Mouse (Mus musculus) ES-Bruce4 (cell line): ENCODE results near the gene Snap25. TPM values are rescaled to one million over a fixed set of nuclear protein-coding genes. Genes with fewer than 3 reads are reported as not detected.

Experiments used
- H3K27ac ChIP-seq: 2 replicates; pipeline ENCODE4 v1.5.1; 2012; ENCODE audit warnings: low read length, inconsistent platforms; ENCODE audit not compliant: insufficient read depth
- H3K27me3 ChIP-seq: 2 replicates; pipeline ENCODE4 v1.6.1; 2012; ENCODE audit warnings: mild to moderate bottlenecking, low read length, inconsistent platforms; ENCODE audit not compliant: control insufficient read depth, poor library complexity, insufficient read depth, severe bottlenecking
- H3K36me3 ChIP-seq: 2 replicates; pipeline ENCODE4 v1.6.1; 2012; ENCODE audit warnings: inconsistent platforms, mild to moderate bottlenecking, low read length, moderate library complexity; ENCODE audit not compliant: control insufficient read depth, poor library complexity, insufficient read depth, severe bottlenecking
- H3K4me1 ChIP-seq: one replicate; pipeline ENCODE4 v1.8.1; 2011; ENCODE audit warnings: low read length; ENCODE audit not compliant: control insufficient read depth, insufficient read depth
- H3K4me3 ChIP-seq: 2 replicates; pipeline ENCODE4 v1.5.1; 2011; ENCODE audit warnings: low read depth, mild to moderate bottlenecking, low read length
- H3K9ac ChIP-seq: 2 replicates; pipeline ENCODE4 v1.6.1; 2012; ENCODE audit warnings: low read depth, mild to moderate bottlenecking, inconsistent platforms; ENCODE audit not compliant: poor library complexity, severe bottlenecking
- H3K9me3 ChIP-seq: replicated peaks from 2 replicates; pipeline ENCODE4 v1.6.1; 2012; ENCODE audit warnings: mild to moderate bottlenecking, low read length, inconsistent platforms; ENCODE audit not compliant: control insufficient read depth, poor library complexity, insufficient read depth, severe bottlenecking
- CTCF ChIP-seq: IDR thresholded peaks from one replicate; pipeline ENCODE4 v1.8.1; 2011; ENCODE audit warnings: low read depth, low read length
- EP300 ChIP-seq: IDR thresholded peaks from 2 replicates; pipeline ENCODE4 v1.6.1; 2011; ENCODE audit warnings: low read depth, low read length; ENCODE audit not compliant: insufficient read depth
- POLR2A ChIP-seq: IDR thresholded peaks from one replicate; pipeline ENCODE4 v1.8.1; 2011; ENCODE audit warnings: low read length; ENCODE audit not compliant: insufficient read depth
- polyA plus RNA-seq: library from polyadenylated mRNA; stranded (reverse); fragments of >200 nt; gene quantifications from 2 replicates; pipeline ENCODE4 v1.2.4, GENCODE M21; 2011; ENCODE audit warnings: low read depth; ENCODE audit not compliant: missing spikeins, insufficient read depth, insufficient read length

The Snap25 gene
- polyA plus RNA-seq, 1 experiment: 1.0 TPM

GRCm38 (mm10) chr2:136686195-136686594, 27.1 kb upstream of the Snap25 start:
- Histone ChIP-seq H3K9ac (no peak overlapping the region), H3K36me3 (no peaks in the 10 kb centered on the region), H3K9me3 (peaks cover 4% of the 10 kb centered on the region; the same call in 1 of the 2 replicates), H3K4me3 (no peak overlapping the region), H3K27ac (no peak overlapping the region), H3K4me1 (no peaks in the 10 kb centered on the region), H3K27me3 (no peaks in the 10 kb centered on the region)
- no peak for TF ChIP-seq POLR2A
- TF ChIP-seq EP300: no peak
- no peak for TF ChIP-seq CTCF

GRCm38 (mm10) chr2:136687316-136687715, 25.9 kb upstream of the Snap25 start:
- no peak for TF ChIP-seq EP300
- Histone ChIP-seq H3K36me3 (no peaks in the 10 kb centered on the region), H3K27me3 (no peaks in the 10 kb centered on the region), H3K4me3 (no peak overlapping the region), H3K27ac (no peak overlapping the region), H3K9ac (no peak overlapping the region), H3K9me3 (peaks cover 4% of the 10 kb centered on the region; the same call in 1 of the 2 replicates), H3K4me1 (no peaks in the 10 kb centered on the region)

- Histone ChIP-seq H3K36me3 (no peaks in the 10 kb centered on the region), H3K27me3 (no peaks in the 10 kb centered on the region), H3K9me3 (no peaks in the 10 kb centered on the region), H3K27ac (no peak overlapping the region), H3K4me3 (no peak overlapping the region), H3K4me1 (no peaks in the 10 kb centered on the region), H3K9ac (no peak overlapping the region)
- TF ChIP-seq CTCF (no peak), EP300 (no peak), POLR2A (no peak)
Measured at GRCm38 (mm10) chr2:136689476-136689875, 23.8 kb upstream of the Snap25 start.

- H3K27ac ChIP-seq: no peak overlapping the region
- H3K9ac ChIP-seq: no peak overlapping the region
- H3K36me3 ChIP-seq: no peaks in the 10 kb centered on the region
- no peaks in the 10 kb centered on the region for H3K4me1 ChIP-seq
- no peak overlapping the region for H3K4me3 ChIP-seq
- TF ChIP-seq POLR2A: no peak
- TF ChIP-seq CTCF: no peak
- no peak for TF ChIP-seq EP300
- H3K27me3 ChIP-seq: no peaks in the 10 kb centered on the region
- no peaks in the 10 kb centered on the region for H3K9me3 ChIP-seq
Measured at GRCm38 (mm10) chr2:136691681-136692080, 21.6 kb upstream of the Snap25 start.

GRCm38 (mm10) chr2:136699429-136700227, 13.6 kb upstream of the Snap25 start:
- Histone ChIP-seq H3K4me1 (no peaks in the 10 kb centered on the region), H3K4me3 (no peak overlapping the region), H3K36me3 (no peaks in the 10 kb centered on the region), H3K27ac (no peak overlapping the region), H3K9ac (no peak overlapping the region), H3K9me3 (no peaks in the 10 kb centered on the region), H3K27me3 (no peaks in the 10 kb centered on the region)
- TF ChIP-seq POLR2A (no peak), EP300 (no peak), CTCF (no peak)

- no peak overlapping the region for H3K4me3 ChIP-seq
- no peaks in the 10 kb centered on the region for H3K27me3 ChIP-seq
- no peaks in the 10 kb centered on the region for H3K36me3 ChIP-seq
- no peak overlapping the region for H3K9ac ChIP-seq
- H3K9me3 ChIP-seq: no peaks in the 10 kb centered on the region
- no peaks in the 10 kb centered on the region for H3K4me1 ChIP-seq
- TF ChIP-seq POLR2A (no peak), CTCF (no peak), EP300 (no peak)
- no peak overlapping the region for H3K27ac ChIP-seq
Measured at GRCm38 (mm10) chr2:136703376-136703775, 9.9 kb upstream of the Snap25 start.
